Mouse (Mus musculus) limb, embryonic 14.5 days (tissue): Measurements from ENCODE around the gene Iqck. TPM values are rescaled to one million over a fixed set of nuclear protein-coding genes. Genes with fewer than 3 reads are reported as not detected.

Experiments used
- ATAC-seq: fragments of 200-750 bp; cut with Nextera tagmentation; 2 replicates; pipeline ENCODE4 v1.8.0; 2017; ENCODE audit warnings: low read depth, moderate number of reproducible peaks, moderate TSS enrichment; ENCODE audit not compliant: low FRiP score
- DNase-seq: peaks from one replicate; pipeline ENCODE4 v3.0.0-alpha.2; 2015; ENCODE audit warnings: low spot score
- H3K27ac ChIP-seq: fragments of 300-500 bp; sonication (generic); replicated peaks from 2 replicates; pipeline ENCODE4 v1.5.1; 2014; ENCODE audit warnings: low read depth, mild to moderate bottlenecking, low read length, moderate library complexity, mixed read lengths
- H3K27me3 ChIP-seq: fragments of 300-500 bp; sonication (generic); 2 replicates; pipeline ENCODE4 v1.6.1; 2014; ENCODE audit warnings: low read length, mixed read lengths; ENCODE audit not compliant: control insufficient read depth, insufficient read depth
- H3K36me3 ChIP-seq: fragments of 300-500 bp; sonication (generic); 2 replicates; pipeline ENCODE4 v1.6.1; 2014; ENCODE audit warnings: mild to moderate bottlenecking, low read length, moderate library complexity, mixed read lengths; ENCODE audit not compliant: control insufficient read depth, insufficient read depth
- H3K4me1 ChIP-seq: fragments of 300-500 bp; sonication (generic); 2 replicates; pipeline ENCODE4 v1.6.1; 2014; ENCODE audit warnings: antibody characterized with exemption, low read length, mixed read lengths; ENCODE audit not compliant: control insufficient read depth, insufficient read depth
- H3K4me2 ChIP-seq: fragments of 300-500 bp; sonication (generic); replicated peaks from 2 replicates; pipeline ENCODE4 v1.6.1; 2014; ENCODE audit warnings: low read depth, mild to moderate bottlenecking, low read length, moderate library complexity; ENCODE audit not compliant: severe bottlenecking
- H3K4me3 ChIP-seq: fragments of 300-500 bp; sonication (generic); replicated peaks from 2 replicates; pipeline ENCODE4 v1.5.1; 2014; ENCODE audit warnings: low read length
- H3K9ac ChIP-seq: fragments of 300-500 bp; sonication (generic); 2 replicates; pipeline ENCODE4 v1.6.1; 2014; ENCODE audit warnings: mild to moderate bottlenecking, low read depth, low read length, moderate library complexity; ENCODE audit not compliant: severe bottlenecking
- H3K9me3 ChIP-seq: fragments of 300-500 bp; sonication (generic); 2 replicates; pipeline ENCODE4 v1.6.1; 2016; ENCODE audit warnings: low read length; ENCODE audit not compliant: control insufficient read depth
- POLR2A ChIP-seq: fragments of 200-500 bp; IDR thresholded peaks from 2 replicates; pipeline ENCODE4 v1.8.0; 2012; ENCODE audit warnings: inconsistent platforms, mild to moderate bottlenecking, moderate library complexity, borderline replicate concordance; ENCODE audit not compliant: insufficient read depth, insufficient read length; ENCODE audit errors: extremely low read depth
- WGBS: fragments of 180-500 bp; shearing (Covaris S2); extraction: QIAGEN DNeasy Blood & Tissue Kit; methylation state at CpG from one replicate; pipeline ENCODE4 v1.1.7; 2014; 5-methylcytosine and 5-hydroxymethylcytosine counted together
- polyA plus RNA-seq, 2 experiments: library from polyadenylated mRNA; depleted of rRNA in 1 of 2; stranded (reverse) in 1 of 2; unstranded in 1 of 2; fragments of >200 nt; fragmentation: Nextera tagmentation in 1 of 2; extraction: Ambion mirVana in 1 of 2; gene quantifications; 2 replicates each; pipeline versions ENCODE4 v1.2.1 to v1.2.3; 2012 to 2014

Gene Iqck
- polyA plus RNA-seq, 2 experiments, result 2.5 to 2.8 TPM

GRCm38 (mm10) chr7:118842938-118843337, 12.6 kb upstream of the Iqck start:
- 46% methylated on average over 4 of the region's 4 CpGs for WGBS
- DNase-seq (no peak), ATAC-seq (no peak; the same call in 1 of the 2 replicates)
- Histone ChIP-seq H3K36me3 (peaks cover 78% of the 10 kb centered on the region), H3K27ac (no peak overlapping the region), H3K4me1 (no peaks in the 10 kb centered on the region), H3K9ac (no peak overlapping the region), H3K4me2 (no peak overlapping the region), H3K4me3 (no peak overlapping the region), H3K9me3 (no peaks in the 10 kb centered on the region), H3K27me3 (no peaks in the 10 kb centered on the region)
- no peak for TF ChIP-seq POLR2A

- DNase-seq, result no peak
- peaks cover 82% of the 10 kb centered on the region for H3K36me3 ChIP-seq
- H3K9ac ChIP-seq, result no peak overlapping the region
- no peak overlapping the region for H3K4me2 ChIP-seq
- no peak for ATAC-seq
- no peaks in the 10 kb centered on the region for H3K4me1 ChIP-seq
- H3K27ac ChIP-seq, result no peak overlapping the region
- 83% methylated on average over 5 of the region's 5 CpGs for WGBS
- H3K27me3 ChIP-seq, result no peaks in the 10 kb centered on the region
- H3K4me3 ChIP-seq, result no peak overlapping the region
- no peak for TF ChIP-seq POLR2A
- no peaks in the 10 kb centered on the region for H3K9me3 ChIP-seq
Observed at GRCm38 (mm10) chr7:118845141-118845540, 10.4 kb upstream of the Iqck start.

- Histone ChIP-seq H3K4me2 (no peak overlapping the region), H3K36me3 (peaks cover 85% of the 10 kb centered on the region), H3K9me3 (no peaks in the 10 kb centered on the region), H3K27me3 (no peaks in the 10 kb centered on the region), H3K4me1 (no peaks in the 10 kb centered on the region), H3K27ac (no peak overlapping the region), H3K4me3 (no peak overlapping the region), H3K9ac (no peak overlapping the region)
- WGBS, result 92% methylated on average over 4 of the region's 4 CpGs
- ATAC-seq, result no peak
- no peak for DNase-seq
- no peak for TF ChIP-seq POLR2A
Observed at GRCm38 (mm10) chr7:118846329-118846728, 9.2 kb upstream of the Iqck start.

GRCm38 (mm10) chr7:118848796-118849195, 6.8 kb upstream of the Iqck start:
- no peak overlapping the region; the same call in 1 of the 2 replicates for H3K27ac ChIP-seq
- no peak overlapping the region for H3K9ac ChIP-seq
- peaks cover 92% of the 10 kb centered on the region for H3K36me3 ChIP-seq
- H3K4me1 ChIP-seq, result no peaks in the 10 kb centered on the region
- no peak overlapping the region for H3K4me3 ChIP-seq
- no peak overlapping the region for H3K4me2 ChIP-seq
- 86% methylated on average over 10 of the region's 10 CpGs for WGBS
- no peak for ATAC-seq
- H3K27me3 ChIP-seq, result no peaks in the 10 kb centered on the region
- H3K9me3 ChIP-seq, result no peaks in the 10 kb centered on the region
- no peak for DNase-seq
- TF ChIP-seq POLR2A, result no peak

GRCm38 (mm10) chr7:118849543-118850250, 5.9 kb upstream of the Iqck start:
- Histone ChIP-seq H3K4me1 (peaks cover 3% of the 10 kb centered on the region), H3K27me3 (no peaks in the 10 kb centered on the region), H3K27ac (no peak overlapping the region), H3K36me3 (peaks cover 84% of the 10 kb centered on the region), H3K9ac (no peak overlapping the region), H3K4me3 (no peak overlapping the region), H3K4me2 (no peak overlapping the region), H3K9me3 (no peaks in the 10 kb centered on the region)
- DNase-seq, result no peak
- 86% methylated on average over 5 of the region's 5 CpGs for WGBS
- ATAC-seq, result no peak
- TF ChIP-seq POLR2A, result no peak
